Comparison of ENCODE assay signal across 8 mouse cellular contexts in the genomic region with DNA sequence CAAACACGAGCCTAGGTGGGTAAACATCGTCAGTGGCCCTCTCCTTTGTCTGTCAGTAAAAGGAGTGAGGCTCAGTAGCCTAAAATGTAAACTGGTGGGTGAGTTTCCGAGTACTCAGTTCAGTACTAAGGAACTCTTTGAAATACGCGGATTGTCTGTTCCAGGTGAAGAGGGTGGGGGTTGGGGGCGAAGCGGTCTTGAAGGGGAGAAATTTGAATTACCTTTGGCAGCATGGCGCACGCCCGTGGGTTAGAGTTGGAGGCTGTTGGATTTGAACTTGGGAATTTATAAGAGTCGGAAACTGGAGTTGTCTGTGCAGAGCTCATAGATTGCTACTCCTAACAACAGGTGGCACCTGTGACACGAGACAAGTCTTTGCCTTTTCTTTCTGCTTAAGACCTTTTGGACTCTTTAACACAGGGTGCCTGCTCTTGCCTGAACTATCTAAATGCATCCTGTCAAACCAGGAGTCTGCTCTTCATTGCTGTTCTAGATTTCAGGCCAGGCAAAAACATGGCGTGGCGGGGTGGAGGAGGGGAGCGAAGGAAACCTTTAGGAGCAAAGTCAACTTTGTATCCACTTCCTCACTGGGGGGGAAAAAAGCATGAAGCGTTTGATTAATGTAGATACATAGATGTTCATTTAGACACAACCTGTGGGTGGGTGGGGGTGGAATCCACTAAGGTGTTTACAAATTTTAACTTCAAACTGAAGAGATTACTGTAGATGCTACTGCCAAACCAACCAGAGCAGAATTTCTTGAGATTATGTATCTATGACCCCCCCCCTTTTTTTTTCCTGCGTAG.
DNase-seq lines count a peak whose midpoint lies in the region; ATAC-seq and TF ChIP-seq lines count a peak whose summit lies in the region.

No protein-coding gene starts in this region.

- peaks cover 4% of the 10 kb centered on the region for H3K4me1 ChIP-seq in heart, postnatal 0 days (ENCODE audit: control insufficient read depth, insufficient read depth)
- no peaks in the 10 kb centered on the region for H3K4me1 ChIP-seq in hindbrain, embryonic 14.5 days (replicated peaks; ENCODE audit: control insufficient read depth, insufficient read depth, low read length)
- H3K4me1 ChIP-seq in midbrain, embryonic 12.5 days = peaks cover 7% of the 10 kb centered on the region; the same call in 1 of the 2 replicates

- H3K4me2 ChIP-seq in heart, postnatal 0 days (ENCODE audit: low read depth, low read length) = peak overlapping the region; percentile 61
- peak overlapping the region; percentile 61 for H3K4me2 ChIP-seq in hindbrain, embryonic 14.5 days (replicated peaks)
- H3K4me2 ChIP-seq in midbrain, embryonic 12.5 days (replicated peaks) = peak overlapping the region; percentile 48

- 42% methylated on average over 17 of the region's 17 CpGs for WGBS in heart, postnatal 0 days
- WGBS in hindbrain, embryonic 14.5 days = 45% methylated on average over 17 of the region's 17 CpGs
- WGBS in midbrain, embryonic 12.5 days = 43% methylated on average over 17 of the region's 17 CpGs

- TF ChIP-seq CTCF in heart, postnatal 0 days (IDR thresholded peaks at IDR 0.05; ENCODE audit: low read depth) = no peak

- H3K9ac ChIP-seq in heart, postnatal 0 days (replicated peaks; ENCODE audit: low read depth, low read length) = no peak overlapping the region
- peak overlapping the region; percentile 56 for H3K9ac ChIP-seq in hindbrain, embryonic 14.5 days
- H3K9ac ChIP-seq in midbrain, embryonic 12.5 days (replicated peaks) = peak overlapping the region; percentile 17; the same call in 1 of the 2 replicates

- no peak for DNase-seq in heart, postnatal 0 days (ENCODE audit: low spot score)
- no peak for DNase-seq in heart, postnatal 14 days
- peak; percentile 6 for DNase-seq in T-cell, adult 2 months (ENCODE audit: low spot score)
- no peak for DNase-seq in hindbrain, embryonic 14.5 days (ENCODE audit: low spot score)
- DNase-seq in spleen, postnatal 10 days (ENCODE audit: low spot score in 2 of 2) = no peak
- no peak for DNase-seq in gastrocnemius, postnatal 14 days

- H3K4me3 ChIP-seq in heart, postnatal 0 days (ENCODE audit: low read depth, low read length) = peak overlapping the region; percentile 36
- H3K4me3 ChIP-seq in hindbrain, embryonic 14.5 days (replicated peaks; ENCODE audit: low read length) = peak overlapping the region; percentile 26
- H3K4me3 ChIP-seq in midbrain, embryonic 12.5 days = peak overlapping the region; percentile 24; the same call in 1 of the 2 replicates

- 0 out of 2 replicates have a peak, but pooled peaks have one; percentile 4 for ATAC-seq in heart, postnatal 0 days (ENCODE audit: insufficient read depth, low read depth)
- peak; percentile 25 for ATAC-seq in hindbrain, embryonic 14.5 days (ENCODE audit: low FRiP score)
- ATAC-seq in midbrain, embryonic 12.5 days (ENCODE audit: low FRiP score, low read depth) = peak; percentile 65
- no peak for ATAC-seq in erythroblast, adult 5-6 weeks (replicated peaks; ENCODE audit: low FRiP score, poor library complexity, severe bottlenecking)

- no peak for TF ChIP-seq EP300 in heart, postnatal 0 days (IDR thresholded peaks at IDR 0.05; ENCODE audit: low read depth)

- H3K27me3 ChIP-seq in heart, postnatal 0 days (ENCODE audit: control insufficient read depth, insufficient read depth, low read length) = no peaks in the 10 kb centered on the region
- H3K27me3 ChIP-seq in hindbrain, embryonic 14.5 days (ENCODE audit: control insufficient read depth, insufficient read depth, low read length) = no peaks in the 10 kb centered on the region
- H3K27me3 ChIP-seq in midbrain, embryonic 12.5 days = no peaks in the 10 kb centered on the region; the same call in 1 of the 2 replicates

- no peak overlapping the region for H3K27ac ChIP-seq in heart, postnatal 0 days (ENCODE audit: low read depth)
- H3K27ac ChIP-seq in hindbrain, embryonic 14.5 days = no peak overlapping the region
- no peak overlapping the region for H3K27ac ChIP-seq in midbrain, embryonic 12.5 days (replicated peaks)

- no peaks in the 10 kb centered on the region for H3K9me3 ChIP-seq in heart, postnatal 0 days (replicated peaks; ENCODE audit: control insufficient read depth, low read length)
- H3K9me3 ChIP-seq in hindbrain, embryonic 14.5 days (ENCODE audit: control insufficient read depth, low read length) = no peaks in the 10 kb centered on the region
- H3K9me3 ChIP-seq in midbrain, embryonic 12.5 days = no peaks in the 10 kb centered on the region

- H3K36me3 ChIP-seq in heart, postnatal 0 days (replicated peaks; ENCODE audit: control insufficient read depth, insufficient read depth, low read length) = no peaks in the 10 kb centered on the region
- no peaks in the 10 kb centered on the region for H3K36me3 ChIP-seq in hindbrain, embryonic 14.5 days (replicated peaks; ENCODE audit: control insufficient read depth, insufficient read depth)
- H3K36me3 ChIP-seq in midbrain, embryonic 12.5 days = no peaks in the 10 kb centered on the region

- intact Hi-C loops in heart, postnatal 14 days (cut with DNase I) = loop anchor here (5.0 kb wide), 1 partner anchor 57 kb away; no protein-coding TSS in a partner anchor
- intact Hi-C loops in gastrocnemius, postnatal 14 days (cut with DNase I; ENCODE audit: low total_unique reads) = loop anchor here (5.0 kb wide), 1 partner anchor 418 kb away; no protein-coding TSS in a partner anchor
